Mouse (Mus musculus) kidney, adult 2 months (tissue): Measurements from ENCODE around the gene Nap1l5. TPM values are rescaled to one million over a fixed set of nuclear protein-coding genes. Genes with fewer than 3 reads are reported as not detected.

Source experiments
- DNase-seq: peaks from one replicate; pipeline ENCODE4 v3.0.0; 2021
- H3K27ac ChIP-seq: fragments of 200-500 bp; 2 replicates; pipeline ENCODE4 v1.5.1; 2012; ENCODE audit warnings: low read depth, low read length, control low read depth, inconsistent platforms; ENCODE audit not compliant: insufficient read depth
- H3K27me3 ChIP-seq: fragments of 200-500 bp; replicated peaks from 2 replicates; pipeline ENCODE4 v1.6.1; 2012; ENCODE audit warnings: mild to moderate bottlenecking, moderate library complexity, low read length, inconsistent platforms; ENCODE audit not compliant: control insufficient read depth, insufficient read depth
- H3K36me3 ChIP-seq: fragments of 200-500 bp; 2 replicates; pipeline ENCODE4 v1.6.1; 2012; ENCODE audit warnings: mild to moderate bottlenecking, moderate library complexity, low read length, inconsistent platforms; ENCODE audit not compliant: control insufficient read depth, insufficient read depth
- H3K4me1 ChIP-seq: fragments of 200-500 bp; 2 replicates; pipeline ENCODE4 v1.6.1; 2011; ENCODE audit warnings: low read length; ENCODE audit not compliant: control insufficient read depth, insufficient read depth
- H3K4me3 ChIP-seq: fragments of 200-500 bp; 2 replicates; pipeline ENCODE4 v1.5.1; 2011; ENCODE audit warnings: mild to moderate bottlenecking, low read depth, low read length, control low read depth; ENCODE audit not compliant: insufficient read depth
- CTCF ChIP-seq: fragments of 200-500 bp; conservative IDR thresholded peaks from 2 replicates; pipeline ENCODE4 v1.5.1; 2011; ENCODE audit warnings: low read depth, mild to moderate bottlenecking, control low read depth, low read length, moderate library complexity, mixed read lengths; ENCODE audit not compliant: insufficient read depth, insufficient read length
- POLR2A ChIP-seq: fragments of 200-500 bp; IDR thresholded peaks from one replicate; pipeline ENCODE4 v1.6.1; 2011; ENCODE audit warnings: low read depth, low read length, control low read depth
- WGBS: fragments of 180-500 bp; shearing (Covaris S2); methylation state at CpG from one replicate; pipeline ENCODE4 v1.1.7; 2018; 5-methylcytosine and 5-hydroxymethylcytosine counted together
- polyA plus RNA-seq: library from polyadenylated mRNA; depleted of rRNA; stranded (reverse); fragments of >200 nt; gene quantifications from 2 replicates; pipeline ENCODE4 v1.2.3, GENCODE M21; 2012

The Nap1l5 gene
- polyA plus RNA-seq, 1 experiment: 6.0 TPM

- peaks cover 4% of the 10 kb centered on the region for H3K36me3 ChIP-seq
- no peaks in the 10 kb centered on the region for H3K27me3 ChIP-seq
- H3K4me1 ChIP-seq: peaks cover 3% of the 10 kb centered on the region
- no peak for DNase-seq
- TF ChIP-seq CTCF: no peak
- no peak for TF ChIP-seq POLR2A
- H3K4me3 ChIP-seq: no peak overlapping the region
- H3K27ac ChIP-seq: no peak overlapping the region
- 74% methylated on average over 5 of the region's 5 CpGs for WGBS
Observed at GRCm38 (mm10) chr6:58922511-58922910, 15.6 kb upstream of the Nap1l5 start.

- Histone ChIP-seq H3K27me3 (no peaks in the 10 kb centered on the region), H3K27ac (no peak overlapping the region), H3K4me1 (no peaks in the 10 kb centered on the region; the same call in 1 of the 2 replicates), H3K36me3 (peaks cover 4% of the 10 kb centered on the region), H3K4me3 (no peak overlapping the region)
- TF ChIP-seq POLR2A (no peak), CTCF (0 out of 2 replicates have a peak, but pooled peaks have one; percentile 10)
- peak; percentile 47 for DNase-seq
- WGBS: 30% methylated on average over 3 of the region's 3 CpGs
Observed at GRCm38 (mm10) chr6:58921623-58922022, 14.7 kb upstream of the Nap1l5 start.

- H3K27me3 ChIP-seq: no peaks in the 10 kb centered on the region
- no peak overlapping the region for H3K27ac ChIP-seq
- 84% methylated on average over 6 of the region's 6 CpGs for WGBS
- TF ChIP-seq POLR2A (no peak), CTCF (no peak)
- no peak overlapping the region for H3K4me3 ChIP-seq
- no peak for DNase-seq
- H3K4me1 ChIP-seq: no peaks in the 10 kb centered on the region; the same call in 1 of the 2 replicates
- peaks cover 4% of the 10 kb centered on the region for H3K36me3 ChIP-seq
Observed at GRCm38 (mm10) chr6:58920735-58921134, 13.9 kb upstream of the Nap1l5 start.

GRCm38 (mm10) chr6:58916498-58916897 lies 9.6 kb upstream of the Nap1l5 start:
- Histone ChIP-seq H3K27ac (no peak overlapping the region), H3K36me3 (peaks cover 4% of the 10 kb centered on the region), H3K4me1 (no peaks in the 10 kb centered on the region), H3K4me3 (no peak overlapping the region), H3K27me3 (no peaks in the 10 kb centered on the region)
- no peak for DNase-seq
- WGBS: 70% methylated on average over 5 of the region's 5 CpGs
- TF ChIP-seq CTCF (no peak), POLR2A (no peak)

GRCm38 (mm10) chr6:58913971-58914370 lies 7.1 kb upstream of the Nap1l5 start:
- no peaks in the 10 kb centered on the region for H3K4me1 ChIP-seq
- H3K27me3 ChIP-seq: no peaks in the 10 kb centered on the region
- TF ChIP-seq POLR2A (no peak), CTCF (no peak)
- peaks cover 4% of the 10 kb centered on the region for H3K36me3 ChIP-seq
- H3K27ac ChIP-seq: no peak overlapping the region
- 83% methylated on average over 5 of the region's 5 CpGs for WGBS
- no peak for DNase-seq
- H3K4me3 ChIP-seq: no peak overlapping the region

- Histone ChIP-seq H3K27ac (no peak overlapping the region), H3K36me3 (peaks cover 2% of the 10 kb centered on the region), H3K27me3 (no peaks in the 10 kb centered on the region), H3K4me3 (no peak overlapping the region), H3K4me1 (no peaks in the 10 kb centered on the region)
- TF ChIP-seq CTCF (no peak), POLR2A (no peak)
- WGBS: 70% methylated on average over 3 of the region's 3 CpGs
- no peak for DNase-seq
Observed at GRCm38 (mm10) chr6:58913551-58913950, 6.7 kb upstream of the Nap1l5 start.

GRCm38 (mm10) chr6:58912842-58913241 lies 6.0 kb upstream of the Nap1l5 start:
- Histone ChIP-seq H3K36me3 (no peaks in the 10 kb centered on the region; the same call in 1 of the 2 replicates), H3K4me1 (no peaks in the 10 kb centered on the region), H3K27ac (no peak overlapping the region), H3K27me3 (no peaks in the 10 kb centered on the region), H3K4me3 (no peak overlapping the region)
- DNase-seq: no peak
- 64% methylated on average over 5 of the region's 5 CpGs for WGBS
- TF ChIP-seq POLR2A: no peak

GRCm38 (mm10) chr6:58907791-58908190 lies 915 bp upstream of the Nap1l5 start:
- no peak for DNase-seq
- no peaks in the 10 kb centered on the region for H3K4me1 ChIP-seq
- peaks cover 1% of the 10 kb centered on the region; the same call in 1 of the 2 replicates for H3K36me3 ChIP-seq
- TF ChIP-seq POLR2A (no peak), CTCF (no peak)
- no peaks in the 10 kb centered on the region for H3K27me3 ChIP-seq
- no peak overlapping the region for H3K4me3 ChIP-seq
- WGBS: 98% methylated on average over 2 of the region's 2 CpGs
- no peak overlapping the region for H3K27ac ChIP-seq
